Mouse (Mus musculus) C2C12 (cell line): ENCODE results near the gene Ror2. TPM values are rescaled to one million over a fixed set of nuclear protein-coding genes. Genes with fewer than 3 reads are reported as not detected.

Source experiments
- H3K27me3 ChIP-seq: one replicate; pipeline ENCODE4 v1.6.1; 2011; ENCODE audit not compliant: control insufficient read depth, insufficient read depth, insufficient read length
- H3K36me3 ChIP-seq: one replicate; pipeline ENCODE4 v1.6.1; 2011; ENCODE audit not compliant: control insufficient read depth, insufficient read depth
- H3K4me3 ChIP-seq: one replicate; pipeline ENCODE4 v1.5.1; 2011; ENCODE audit warnings: mild to moderate bottlenecking, control low read depth; ENCODE audit not compliant: poor library complexity, insufficient read depth, severe bottlenecking
- H3K79me2 ChIP-seq: one replicate; pipeline ENCODE4 v1.6.1; 2011; ENCODE audit not compliant: control insufficient read depth, insufficient read depth
- H3K79me3 ChIP-seq: one replicate; pipeline ENCODE4 v1.6.1; 2011; ENCODE audit warnings: low read depth, control low read depth
- H3ac ChIP-seq: one replicate; pipeline ENCODE3; 2011; ENCODE audit warnings: low read depth; ENCODE audit not compliant: control insufficient read depth, insufficient read length
- CEBPB ChIP-seq: IDR thresholded peaks from one replicate; pipeline ENCODE4 v1.6.1; 2011; ENCODE audit warnings: low read depth, mild to moderate bottlenecking, control low read depth, moderate library complexity
- CTCF ChIP-seq: IDR thresholded peaks from one replicate; pipeline ENCODE4 v1.5.1; 2011; ENCODE audit not compliant: control insufficient read depth, insufficient read depth, insufficient read length
- FOSL1 ChIP-seq: IDR thresholded peaks from one replicate; pipeline ENCODE4 v1.8.0; 2011; ENCODE audit warnings: mild to moderate bottlenecking, low read length; ENCODE audit not compliant: poor library complexity, insufficient read depth, severe bottlenecking
- MAX ChIP-seq: IDR thresholded peaks from one replicate; pipeline ENCODE4 v1.6.1; 2011; ENCODE audit warnings: mild to moderate bottlenecking, control low read depth
- MYOD1 ChIP-seq: IDR thresholded peaks from one replicate; pipeline ENCODE4 v1.6.1; 2011; ENCODE audit warnings: low read depth; ENCODE audit not compliant: control insufficient read depth, insufficient read length
- MYOG ChIP-seq: IDR thresholded peaks from one replicate; pipeline ENCODE4 v1.6.1; 2011; ENCODE audit not compliant: control insufficient read depth, insufficient read length; ENCODE audit errors: extremely low read depth
- USF1 ChIP-seq: IDR thresholded peaks from one replicate; pipeline ENCODE4 v1.6.1; 2011; ENCODE audit warnings: low read depth, mild to moderate bottlenecking, control low read depth, moderate library complexity
- polyA plus RNA-seq: library from polyadenylated mRNA; unstranded; fragments of >200 nt; fragmentation: generic; extraction: Trizol; gene quantifications from one replicate; pipeline ENCODE4 v1.2.1, GENCODE M21; 2012; ENCODE audit warnings: missing spikeins

Gene Ror2
- polyA plus RNA-seq, 1 experiment, result 0.13 TPM

DNA sequence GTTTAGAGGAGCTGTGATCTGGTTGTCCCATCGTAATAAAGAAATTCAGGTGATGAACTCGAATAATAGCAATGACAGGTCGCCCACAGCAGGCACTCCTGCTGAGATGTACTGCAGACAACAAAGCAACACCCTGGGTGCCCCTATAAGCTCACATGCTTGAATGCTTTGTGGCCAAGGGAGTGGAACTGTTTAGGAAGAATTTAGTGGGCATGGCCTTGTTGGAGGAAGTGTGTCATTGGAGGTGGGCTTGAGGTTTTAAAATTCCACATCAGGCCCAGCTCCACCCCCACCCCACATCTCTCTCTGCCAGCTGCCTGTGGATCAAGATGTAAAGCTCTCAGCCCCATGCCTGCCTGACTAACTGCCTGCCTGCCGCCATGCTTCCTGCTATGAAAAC lies 21.0 kb downstream of the Ror2 start:
- TF ChIP-seq MYOD1, result no peak
- TF ChIP-seq CTCF, result no peak
- TF ChIP-seq USF1, result no peak
- no peaks in the 10 kb centered on the region for H3K79me3 ChIP-seq

DNA sequence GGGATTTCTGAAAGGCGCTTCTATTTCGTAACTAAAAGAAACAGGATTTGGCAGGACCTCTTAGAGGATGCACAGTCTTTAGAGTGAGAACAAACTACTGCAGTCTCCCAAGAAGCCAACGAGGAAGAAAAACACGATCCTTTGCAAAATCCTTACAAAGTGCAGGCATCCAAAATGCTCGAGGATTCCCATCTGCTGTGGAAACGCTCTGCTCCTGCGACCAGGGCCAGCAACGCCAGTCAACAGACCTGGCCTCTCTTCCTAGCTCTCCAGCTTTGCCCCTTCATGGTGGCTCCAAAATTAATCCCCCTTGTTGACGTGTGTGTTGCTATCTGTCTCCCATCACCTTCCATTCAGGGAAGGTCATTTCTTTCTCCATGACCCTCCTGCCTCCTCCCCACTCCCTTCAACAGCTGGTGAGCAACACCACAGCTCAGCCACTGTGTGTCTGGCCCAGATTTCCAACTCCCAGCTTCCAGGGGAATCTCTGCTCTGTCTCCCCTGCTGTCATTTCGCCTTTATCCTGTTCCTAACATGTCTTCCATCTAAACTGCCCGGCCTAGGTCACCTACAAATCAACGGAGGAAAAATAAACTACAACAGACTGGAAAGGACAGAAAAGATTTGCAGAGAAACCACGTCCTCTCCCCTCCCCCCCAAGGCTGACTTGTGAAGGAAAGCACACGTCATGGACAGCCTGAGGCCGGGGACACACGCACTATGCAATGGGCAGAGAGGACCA lies 23.2 kb downstream of the Ror2 start:
- peaks cover 14% of the 10 kb centered on the region for H3K27me3 ChIP-seq
- TF ChIP-seq MYOG (no peak), FOSL1 (no peak), MAX (no peak), CEBPB (no peak), MYOD1 (no peak), USF1 (no peak), CTCF (no peak)
- no peaks in the 10 kb centered on the region for H3K79me3 ChIP-seq

More for the DNA sequence above, 21.0 kb downstream of the Ror2 start:
- Histone ChIP-seq H3K27me3 (peaks cover 18% of the 10 kb centered on the region), H3K4me3 (no peak overlapping the region), H3K36me3 (no peaks in the 10 kb centered on the region), H3K79me2 (no peaks in the 10 kb centered on the region), H3ac (no peak overlapping the region)

DNA sequence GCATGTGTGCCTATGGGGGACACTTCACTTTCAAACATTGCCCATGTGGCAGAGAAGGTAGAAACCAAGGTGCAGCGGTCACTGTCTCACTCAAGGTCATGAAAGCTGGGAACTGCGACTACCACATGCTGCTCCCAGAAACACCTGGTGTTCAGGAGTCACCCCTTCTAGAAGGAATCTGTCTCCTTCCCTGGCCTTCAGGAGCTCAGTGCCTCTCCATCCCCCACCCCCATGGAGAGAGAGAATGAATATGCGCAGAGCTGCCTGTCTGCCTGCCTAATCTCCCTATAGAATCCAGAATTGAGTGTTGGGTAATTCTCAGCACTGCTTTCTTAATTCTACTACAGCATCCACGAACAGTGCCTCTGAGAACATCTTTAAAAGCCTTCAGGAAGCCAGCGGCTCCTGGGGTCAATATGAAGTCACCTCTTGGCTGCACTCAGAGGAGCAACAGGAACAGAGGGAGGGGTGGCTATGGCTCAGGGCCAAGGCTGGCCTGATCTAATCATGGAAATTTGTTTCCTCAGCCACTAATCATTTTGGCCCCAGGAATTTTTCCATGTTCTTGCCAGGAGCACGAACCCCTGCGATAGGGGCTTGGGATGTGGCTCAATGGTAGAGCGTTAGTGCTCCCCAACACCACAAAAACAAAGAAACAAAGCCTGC lies 24.7 kb downstream of the Ror2 start:
- no peak overlapping the region for H3K4me3 ChIP-seq
- TF ChIP-seq USF1, result no peak
- TF ChIP-seq MAX, result no peak
- no peak for TF ChIP-seq CTCF
- TF ChIP-seq CEBPB, result no peak
- TF ChIP-seq MYOD1, result no peak
- no peak for TF ChIP-seq FOSL1
- TF ChIP-seq MYOG, result no peak
- H3K27me3 ChIP-seq, result peaks cover 7% of the 10 kb centered on the region
- no peaks in the 10 kb centered on the region for H3K36me3 ChIP-seq
- H3K79me3 ChIP-seq, result no peaks in the 10 kb centered on the region
- H3ac ChIP-seq, result no peak overlapping the region
- no peaks in the 10 kb centered on the region for H3K79me2 ChIP-seq

More for the DNA sequence above, 23.2 kb downstream of the Ror2 start:
- Histone ChIP-seq H3K36me3 (no peaks in the 10 kb centered on the region), H3K79me2 (no peaks in the 10 kb centered on the region), H3ac (no peak overlapping the region), H3K4me3 (no peak overlapping the region)

DNA sequence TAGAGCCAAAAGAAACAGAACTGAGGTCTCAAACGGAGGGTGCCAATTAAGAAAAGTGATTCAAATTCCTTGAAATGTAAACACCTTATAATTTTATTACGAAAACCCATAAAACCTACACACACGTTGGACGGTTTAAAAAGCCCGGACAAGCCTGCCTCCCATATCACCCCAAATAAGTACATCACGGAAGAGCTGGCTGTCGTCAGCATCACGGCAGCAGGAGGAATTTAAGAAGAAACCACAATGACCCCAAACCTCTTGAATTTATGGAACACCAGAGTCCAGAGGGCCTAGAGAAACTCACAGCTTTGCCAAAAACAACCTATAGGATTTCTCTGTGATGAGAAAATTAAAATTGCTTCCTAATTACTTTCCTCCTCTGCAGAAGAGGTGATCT lies 27.0 kb downstream of the Ror2 start:
- H3K4me3 ChIP-seq, result no peak overlapping the region
- TF ChIP-seq FOSL1 (no peak), CEBPB (no peak), MYOD1 (no peak), MAX (no peak), MYOG (no peak), CTCF (no peak), USF1 (no peak)
- H3K79me3 ChIP-seq, result no peaks in the 10 kb centered on the region
- H3K36me3 ChIP-seq, result no peaks in the 10 kb centered on the region
- H3K79me2 ChIP-seq, result no peaks in the 10 kb centered on the region
- no peaks in the 10 kb centered on the region for H3K27me3 ChIP-seq
- no peak overlapping the region for H3ac ChIP-seq

DNA sequence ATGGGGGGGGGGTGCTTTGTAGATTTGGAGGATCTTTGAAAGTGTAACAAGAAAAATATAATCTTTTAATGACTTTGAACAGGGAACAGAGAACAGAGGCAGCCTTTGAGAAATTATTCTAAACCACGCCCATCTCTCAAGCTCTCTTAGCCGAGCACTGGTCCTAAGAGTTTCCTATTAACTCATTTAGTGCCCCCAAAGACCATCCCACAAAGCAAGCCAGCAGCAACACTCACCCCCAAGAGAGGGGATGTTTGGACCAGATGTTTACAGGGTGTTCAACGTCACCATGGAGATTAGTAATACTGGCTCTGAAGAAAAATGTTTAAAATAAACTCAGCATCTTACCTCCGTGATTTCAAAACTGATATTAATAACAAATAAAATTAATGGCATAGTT lies 27.4 kb downstream of the Ror2 start:
- no peaks in the 10 kb centered on the region for H3K36me3 ChIP-seq
- H3K79me3 ChIP-seq, result no peaks in the 10 kb centered on the region
- no peaks in the 10 kb centered on the region for H3K79me2 ChIP-seq
- H3ac ChIP-seq, result no peak overlapping the region
- H3K27me3 ChIP-seq, result no peaks in the 10 kb centered on the region
- H3K4me3 ChIP-seq, result no peak overlapping the region
- TF ChIP-seq FOSL1 (no peak), CEBPB (no peak), MYOG (no peak), MAX (no peak), CTCF (no peak), USF1 (no peak), MYOD1 (no peak)

DNA sequence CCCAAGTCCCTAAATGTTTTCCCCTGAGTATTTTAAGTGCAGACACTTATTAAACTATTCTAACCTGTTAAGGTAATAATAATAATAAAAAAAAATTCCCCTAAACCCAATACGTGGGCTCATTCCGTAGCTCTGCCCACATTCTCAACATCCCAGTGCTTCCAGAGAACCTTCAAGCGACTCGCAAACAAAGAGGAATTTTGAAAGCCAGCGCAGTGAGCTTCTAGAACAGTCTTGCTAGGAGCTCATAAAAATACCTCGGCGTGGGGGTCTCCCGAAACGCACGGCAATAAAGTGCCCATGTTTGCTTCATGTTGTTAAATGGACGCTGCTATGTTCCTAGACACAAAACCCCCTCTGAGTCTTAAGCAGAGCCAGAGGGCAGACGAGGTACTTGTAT lies 32.7 kb downstream of the Ror2 start:
- no peak for TF ChIP-seq MAX
- TF ChIP-seq FOSL1, result no peak
- TF ChIP-seq CEBPB, result no peak
- TF ChIP-seq MYOG, result no peak
- TF ChIP-seq USF1, result no peak
- TF ChIP-seq MYOD1, result no peak
- TF ChIP-seq CTCF, result no peak
- Histone ChIP-seq H3K4me3 (no peak overlapping the region), H3K79me3 (no peaks in the 10 kb centered on the region), H3ac (no peak overlapping the region), H3K36me3 (no peaks in the 10 kb centered on the region), H3K79me2 (no peaks in the 10 kb centered on the region), H3K27me3 (no peaks in the 10 kb centered on the region)
